Mouse (Mus musculus) cerebellum, postnatal 4 days (tissue): ENCODE data around the gene Serpinf1.

Experiments used
- DNase-seq, 2 experiments: peaks; one replicate each; pipeline ENCODE4 v3.0.0; 2022; ENCODE audit warnings: low spot score in 2 of 2, mixed read lengths in 1 of 2

The Serpinf1 gene

GRCm38 (mm10) chr11:75455041-75455736, 32.7 kb upstream of the Serpinf1 start:
- no peak for DNase-seq

- DNase-seq: peak; percentile 62 to 77
Measured at GRCm38 (mm10) chr11:75453991-75454930, 31.8 kb upstream of the Serpinf1 start, which contains the start of gene Wdr81. Gene Wdr81 (minus strand): TSS chr11:75454717.

GRCm38 (mm10) chr11:75452812-75453557, 30.5 kb upstream of the Serpinf1 start:
- DNase-seq: no peak

GRCm38 (mm10) chr11:75452081-75452480, 29.6 kb upstream of the Serpinf1 start:
- DNase-seq: no peak

GRCm38 (mm10) chr11:75450936-75451335, 28.4 kb upstream of the Serpinf1 start:
- DNase-seq: no peak

GRCm38 (mm10) chr11:75450304-75450908, 27.9 kb upstream of the Serpinf1 start:
- no peak for DNase-seq

GRCm38 (mm10) chr11:75449695-75450094, 27.2 kb upstream of the Serpinf1 start:
- DNase-seq: no peak

- DNase-seq: no peak
Measured at GRCm38 (mm10) chr11:75448575-75448974, 26.1 kb upstream of the Serpinf1 start.

GRCm38 (mm10) chr11:75443711-75444110, 21.2 kb upstream of the Serpinf1 start:
- DNase-seq: no peak

GRCm38 (mm10) chr11:75441601-75442000, 19.1 kb upstream of the Serpinf1 start:
- DNase-seq: peak in 1 of 2 experiments; percentile 54

GRCm38 (mm10) chr11:75441034-75441433, 18.5 kb upstream of the Serpinf1 start:
- no peak for DNase-seq

- DNase-seq: no peak
Measured at GRCm38 (mm10) chr11:75439951-75440350, 17.4 kb upstream of the Serpinf1 start.

- no peak for DNase-seq
Measured at GRCm38 (mm10) chr11:75439363-75439762, 16.9 kb upstream of the Serpinf1 start, which contains the start of gene Serpinf2. Gene Serpinf2 (minus strand): TSS chr11:75439591.

GRCm38 (mm10) chr11:75438804-75439203, 16.3 kb upstream of the Serpinf1 start:
- no peak for DNase-seq

GRCm38 (mm10) chr11:75438194-75438593, 15.7 kb upstream of the Serpinf1 start:
- DNase-seq: no peak

GRCm38 (mm10) chr11:75434138-75434537, 11.6 kb upstream of the Serpinf1 start:
- no peak for DNase-seq

- DNase-seq: peak; percentile 47 to 75
Measured at GRCm38 (mm10) chr11:75431307-75431706, 8.8 kb upstream of the Serpinf1 start.

GRCm38 (mm10) chr11:75429019-75429705, 6.7 kb upstream of the Serpinf1 start:
- no peak for DNase-seq

GRCm38 (mm10) chr11:75424459-75424858, 2.0 kb upstream of the Serpinf1 start:
- DNase-seq: no peak

- no peak for DNase-seq
Measured at GRCm38 (mm10) chr11:75424033-75424432, 1.5 kb upstream of the Serpinf1 start.

- DNase-seq: no peak
Measured at GRCm38 (mm10) chr11:75423091-75423490, 590 bp upstream of the Serpinf1 start.
